Mouse (Mus musculus): ENCODE measurements around the gene Tnnc1. TPM values are rescaled to one million over a fixed set of nuclear protein-coding genes. Genes with fewer than 3 reads are reported as not detected.
A peak's percentile ranks its signal among the peaks of the same experiment; 100 is the strongest.

Tnnc1 gene
- total RNA-seq, 2 experiments from 2014 or later, result 5,748 to 6,764 TPM

DNA sequence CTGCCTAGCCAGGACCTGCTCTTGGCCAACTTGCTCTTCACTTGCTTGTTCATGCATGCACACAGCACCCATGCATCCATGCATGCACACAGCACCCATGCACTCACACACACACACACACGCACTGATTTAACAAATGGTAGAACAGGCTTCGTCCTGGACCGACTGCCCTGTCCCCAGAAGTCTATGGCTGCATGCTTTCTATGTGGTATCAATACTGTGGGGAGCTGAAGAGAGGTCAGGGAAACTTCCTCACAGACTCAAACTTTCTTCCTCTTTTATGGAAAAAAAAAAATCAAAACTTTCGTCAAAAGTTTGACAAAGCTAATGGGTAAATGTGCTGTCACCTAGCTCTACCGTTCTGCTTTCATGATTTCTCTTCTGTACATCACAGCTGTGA, 24.6 kb upstream of the Tnnc1 start:
- no peak for DNase-seq

DNA sequence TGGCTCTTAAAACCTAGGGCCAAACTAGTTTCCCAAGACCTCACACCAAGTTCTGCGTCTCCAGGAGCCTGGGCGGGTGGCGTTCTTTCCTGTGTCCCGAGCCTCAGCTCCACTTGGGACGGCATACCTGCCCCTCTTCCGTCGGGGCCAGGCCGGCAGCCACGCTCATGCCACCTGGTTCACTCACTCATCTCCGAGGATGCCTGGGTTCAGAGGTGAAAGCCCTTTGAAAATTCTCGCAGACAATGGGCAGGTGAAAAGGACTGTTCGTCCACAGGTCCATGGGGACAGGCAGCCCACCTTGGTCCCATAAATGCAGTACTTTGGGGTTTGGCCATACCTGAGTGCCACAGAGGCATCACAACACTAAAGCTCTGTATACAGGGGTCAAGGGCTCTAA, 23.9 kb upstream of the Tnnc1 start:
- no peak for DNase-seq

DNA sequence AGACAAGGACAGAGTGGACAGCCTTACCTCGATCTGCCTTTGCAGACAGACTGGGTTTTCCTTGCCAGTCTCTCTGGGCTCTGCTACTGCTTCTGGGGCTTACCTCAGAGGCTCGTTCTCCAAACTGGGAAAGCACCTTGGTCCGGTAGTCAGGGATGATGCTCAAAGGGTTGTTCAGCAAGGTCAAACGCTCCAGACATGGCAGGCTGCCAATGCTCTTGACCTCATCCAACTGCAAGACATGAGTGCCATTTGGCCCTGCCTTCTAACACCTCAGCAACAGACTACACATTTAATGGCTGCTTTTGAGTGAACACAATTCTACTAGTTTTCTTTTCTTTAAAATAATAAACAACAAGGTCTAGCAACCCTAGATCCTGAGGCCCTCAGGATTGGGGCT, 21.5 kb upstream of the Tnnc1 start:
- DNase-seq, result peak in 1 of 2 experiments; percentile 71

DNA sequence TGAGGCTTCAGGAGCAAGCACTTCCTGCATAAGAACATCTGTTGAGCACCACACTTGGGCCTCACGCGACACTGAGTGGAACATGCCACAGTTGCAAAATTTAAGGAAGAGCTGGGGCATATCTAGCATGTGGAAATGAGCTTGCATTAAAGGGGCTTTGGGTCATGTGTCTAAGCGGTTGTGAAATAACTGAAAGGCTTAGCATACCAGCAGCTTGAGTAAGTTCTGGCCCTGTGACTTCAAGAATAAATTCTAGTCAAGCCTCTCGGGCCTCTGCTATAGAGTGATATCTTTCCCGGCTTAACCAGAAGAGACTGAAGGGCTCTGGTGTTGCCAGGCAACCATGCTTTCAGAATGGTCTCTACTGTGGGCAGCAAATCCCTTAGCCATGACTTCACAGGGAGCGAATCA, 19.3 kb upstream of the Tnnc1 start:
- peak in 1 of 2 experiments; percentile 77 for DNase-seq

DNA sequence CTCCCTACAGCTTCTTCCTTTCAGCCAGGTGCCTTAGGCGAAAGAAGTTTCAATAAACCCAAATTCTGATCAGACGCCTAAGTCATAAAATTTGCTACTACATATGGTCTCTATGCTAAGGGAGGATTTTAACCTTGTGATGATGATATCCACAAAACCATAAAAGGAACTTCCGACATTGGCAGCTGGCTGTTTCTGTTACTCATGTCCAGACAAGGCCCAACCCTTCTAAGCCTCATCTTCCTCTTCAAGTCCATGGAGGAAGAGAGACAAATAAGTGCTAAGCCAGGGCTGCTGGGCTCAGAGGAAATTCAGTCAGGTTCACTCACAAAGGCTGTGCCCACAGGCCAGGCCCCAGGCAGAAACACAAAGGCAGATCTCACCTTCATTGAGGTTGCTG, 18.8 kb upstream of the Tnnc1 start:
- no peak for DNase-seq

DNA sequence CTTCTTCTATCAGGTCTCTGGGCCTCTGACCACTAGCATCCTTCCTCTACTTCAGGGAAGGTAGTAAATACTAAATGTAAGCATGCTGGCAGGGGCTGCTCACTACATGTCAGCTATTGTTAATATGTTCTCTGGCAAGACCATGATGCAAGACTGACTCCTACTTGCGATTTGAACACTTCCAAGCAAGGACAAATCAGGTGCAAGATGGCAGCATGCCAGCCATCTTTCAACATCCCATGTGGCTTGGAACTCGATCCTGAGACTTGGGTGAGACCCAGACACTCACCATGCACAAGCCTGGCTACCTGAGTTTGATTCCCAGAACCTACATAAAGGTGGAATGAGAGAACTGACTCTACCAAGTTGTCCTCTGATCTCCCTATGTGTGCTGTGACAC, 16.2 kb upstream of the Tnnc1 start:
- DNase-seq, result no peak

DNA sequence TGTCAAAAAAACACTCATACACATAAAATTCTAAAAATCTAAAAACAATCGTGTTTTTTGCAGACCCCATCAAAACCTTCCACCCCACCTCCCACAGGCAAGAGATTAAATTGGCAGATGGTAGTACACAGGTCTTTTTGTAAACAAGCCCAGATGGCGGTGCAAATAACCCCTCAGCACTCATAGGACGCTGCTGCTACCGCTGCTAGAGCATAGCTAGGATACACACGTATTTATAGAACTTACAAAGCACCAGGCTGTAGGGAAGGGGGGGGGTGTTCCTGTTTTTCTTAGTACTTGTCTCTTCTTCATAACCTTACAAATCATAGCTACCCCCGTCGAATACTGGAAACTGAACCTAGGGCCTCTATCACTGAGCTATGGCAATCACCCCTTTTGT, 14.3 kb upstream of the Tnnc1 start:
- no peak for DNase-seq

DNA sequence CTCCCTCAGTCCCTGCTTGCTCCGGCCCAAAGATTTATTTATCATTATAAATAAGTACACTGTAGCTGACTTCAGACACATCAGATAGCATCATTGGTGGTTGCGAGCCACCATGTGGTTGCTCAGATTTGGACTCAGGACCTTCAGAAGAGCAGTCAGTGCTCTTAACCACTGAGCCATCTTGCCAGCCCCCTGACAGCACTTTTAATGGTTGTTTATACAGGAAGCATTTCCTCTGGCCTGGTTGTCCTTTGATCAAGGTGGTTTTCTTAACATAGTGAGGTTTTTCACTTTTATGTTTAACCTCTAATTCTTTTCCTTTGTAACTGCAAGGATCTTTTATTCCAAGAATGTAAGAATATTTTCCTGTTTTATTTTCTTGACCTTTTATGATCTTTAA, 13.7 kb upstream of the Tnnc1 start:
- DNase-seq, result no peak

DNA sequence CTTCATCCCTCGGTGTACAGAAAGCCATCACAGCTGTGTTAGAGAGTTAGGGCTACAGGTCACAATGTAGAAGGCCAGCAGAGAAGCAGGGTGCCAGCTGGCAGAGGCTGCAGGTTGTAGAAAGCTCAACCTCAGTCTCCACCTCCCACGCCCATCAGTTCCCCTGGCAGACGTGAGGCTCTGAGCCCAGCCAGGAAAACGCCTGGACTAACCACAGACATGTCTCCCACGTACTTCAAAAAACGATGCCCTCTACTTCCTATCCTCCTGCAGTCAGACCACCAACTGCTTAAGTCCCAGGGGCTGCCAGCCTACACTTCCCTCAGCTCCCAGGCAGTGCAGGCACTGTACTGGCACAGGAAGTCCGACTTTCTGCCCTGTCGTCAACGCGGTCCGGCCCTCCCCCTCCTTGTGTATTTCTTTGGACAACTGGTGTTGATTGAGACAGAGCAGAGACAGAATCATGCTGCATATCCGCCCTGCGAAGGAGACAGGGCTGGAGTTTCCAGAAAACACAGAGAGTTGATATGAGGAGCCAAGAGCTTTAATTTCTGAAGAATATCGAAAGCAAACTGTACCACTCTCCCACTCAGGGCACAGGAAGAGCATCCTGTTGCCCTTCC, 13.1 kb upstream of the Tnnc1 start:
- DNase-seq, result peak; percentile 91 to 95

DNA sequence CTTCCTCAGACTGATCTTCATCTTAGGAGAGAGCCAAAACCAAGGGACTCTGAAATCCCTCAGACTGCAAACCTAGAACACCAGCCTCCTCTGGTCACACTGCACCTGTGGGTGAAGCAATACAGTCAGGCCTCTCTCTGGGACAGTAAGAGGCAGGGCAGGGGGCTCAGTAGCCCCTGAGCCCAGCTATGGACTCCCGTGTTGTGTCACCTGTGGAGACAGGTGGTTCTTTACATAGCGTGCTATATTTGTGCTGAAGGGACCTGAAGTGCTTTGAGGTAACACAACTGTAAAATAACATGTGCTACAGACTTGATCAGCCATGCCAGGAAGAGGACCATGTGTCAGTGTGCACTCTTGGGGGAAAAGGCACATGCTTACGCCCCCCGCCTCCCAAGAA, 12.6 kb upstream of the Tnnc1 start:
- no peak for DNase-seq

DNA sequence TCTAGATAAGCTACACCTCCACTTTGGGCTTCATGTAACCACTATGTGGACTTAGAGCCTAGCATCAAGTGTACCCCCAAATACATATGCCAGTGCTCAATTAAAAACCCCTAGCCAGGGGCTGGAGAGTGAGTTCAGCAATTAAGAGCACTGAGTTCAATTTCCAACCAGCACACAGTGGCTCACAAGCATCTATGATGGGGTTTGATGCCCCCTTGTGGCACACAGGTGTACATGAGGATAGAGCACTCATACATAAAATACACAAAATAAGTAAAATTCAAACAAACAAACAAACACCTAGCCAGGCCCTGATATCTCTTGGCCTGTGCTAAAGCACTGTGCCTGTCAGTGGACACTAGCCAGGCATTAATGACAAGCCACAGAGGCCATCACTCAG, 12.1 kb upstream of the Tnnc1 start:
- DNase-seq, result no peak

DNA sequence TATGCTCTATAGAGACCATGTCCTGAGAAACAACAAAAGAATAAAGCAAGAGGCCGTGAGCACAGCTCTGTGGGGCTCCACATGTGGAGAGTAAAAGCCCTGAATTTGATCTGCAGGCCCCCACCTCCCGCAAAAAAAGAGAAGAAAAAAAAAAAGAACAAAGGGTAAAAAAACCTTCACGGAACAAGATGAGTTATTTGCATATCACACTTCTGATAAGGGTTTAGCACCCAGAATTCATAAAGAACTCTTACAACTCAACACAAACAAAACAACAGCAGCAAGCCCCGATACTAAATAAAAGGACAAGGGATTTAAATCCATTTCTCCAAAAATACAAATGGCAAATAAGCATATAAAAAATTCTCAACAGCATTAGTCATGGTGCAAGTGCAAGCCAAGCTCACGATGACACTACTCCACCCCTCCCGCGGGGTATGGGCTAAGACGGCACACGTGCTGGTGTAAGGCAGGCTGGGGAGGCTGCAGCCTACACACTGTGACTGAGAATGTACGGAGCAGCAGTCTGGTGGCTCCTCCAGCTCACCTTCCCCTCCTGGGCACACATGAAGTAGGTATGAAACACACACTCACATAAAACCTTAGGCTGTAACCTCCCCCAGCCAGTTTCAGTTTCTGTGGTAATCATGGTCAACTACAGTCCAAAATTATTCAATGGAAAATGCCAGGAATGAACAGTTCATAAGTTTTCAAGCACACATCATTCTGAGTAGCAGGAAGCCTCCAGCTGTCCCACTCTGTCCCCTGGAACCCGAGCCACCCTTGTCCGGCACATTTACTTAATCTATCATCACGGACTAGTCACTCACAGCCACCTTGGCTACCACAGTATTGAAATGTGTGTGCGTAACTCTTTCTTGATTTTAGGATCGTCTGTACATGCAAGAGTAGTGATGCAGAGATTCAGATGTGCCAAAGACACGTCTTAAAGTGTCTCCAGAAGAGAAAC, 10.3 kb upstream of the Tnnc1 start:
- DNase-seq, result peak; percentile 68 to 70

DNA sequence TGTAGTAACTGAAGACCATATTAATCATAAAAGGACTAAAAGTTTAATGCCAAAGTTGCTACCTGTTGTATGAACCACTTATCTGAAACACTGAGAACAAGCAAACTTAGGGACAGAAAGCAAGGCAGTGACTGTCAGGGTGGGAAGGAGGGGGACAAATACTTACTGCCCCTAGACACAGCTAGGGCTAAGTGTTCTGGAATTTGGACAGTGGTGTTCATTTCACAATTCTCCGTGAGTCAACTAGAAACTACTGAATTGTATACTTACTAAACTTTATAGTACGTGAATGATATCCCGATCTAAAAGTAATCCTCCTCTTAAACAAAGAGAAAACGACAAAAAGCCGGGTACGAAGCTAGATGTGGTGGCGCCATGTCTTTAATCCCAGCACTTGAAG, 8.5 kb upstream of the Tnnc1 start:
- no peak for DNase-seq

DNA sequence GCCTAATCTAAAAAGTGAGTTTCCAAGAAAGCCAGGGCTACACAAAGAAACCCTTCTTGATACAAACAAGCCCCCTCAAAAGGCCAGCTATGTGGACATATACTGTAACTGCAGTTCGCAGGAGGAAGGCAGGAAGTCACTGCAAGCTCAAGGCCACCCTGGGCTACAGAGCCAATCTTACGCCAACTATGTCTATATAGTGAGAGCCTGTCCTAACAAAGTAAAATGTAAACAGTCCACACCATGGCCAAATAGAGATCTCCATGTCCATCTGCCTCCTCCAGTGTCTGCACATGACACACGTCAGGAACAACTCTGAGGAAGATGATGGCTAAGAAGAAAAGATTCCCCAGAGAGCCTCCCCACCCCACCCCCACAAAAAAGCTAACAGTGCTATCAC, 8.1 kb upstream of the Tnnc1 start:
- no peak for DNase-seq

DNA sequence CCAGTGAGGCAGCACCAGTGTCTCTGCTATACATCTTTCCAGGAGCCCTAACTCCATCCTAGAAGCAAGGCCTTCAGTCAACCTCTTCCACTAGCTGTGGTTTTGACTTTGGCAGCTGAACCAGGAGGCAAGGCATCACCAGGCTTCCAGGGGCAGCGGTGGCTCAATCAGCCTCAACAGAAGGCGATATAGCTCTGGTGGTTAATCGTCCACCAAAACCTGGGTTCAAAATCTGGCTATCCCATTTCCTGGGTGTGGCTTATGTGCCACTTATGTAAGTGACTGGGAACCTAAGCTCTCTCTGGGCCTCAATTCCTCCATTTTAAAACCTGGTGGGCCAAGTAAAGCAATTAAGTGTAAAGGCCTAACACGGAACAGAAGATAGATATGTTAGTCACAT, 3.3 kb upstream of the Tnnc1 start:
- no peak for DNase-seq

DNA sequence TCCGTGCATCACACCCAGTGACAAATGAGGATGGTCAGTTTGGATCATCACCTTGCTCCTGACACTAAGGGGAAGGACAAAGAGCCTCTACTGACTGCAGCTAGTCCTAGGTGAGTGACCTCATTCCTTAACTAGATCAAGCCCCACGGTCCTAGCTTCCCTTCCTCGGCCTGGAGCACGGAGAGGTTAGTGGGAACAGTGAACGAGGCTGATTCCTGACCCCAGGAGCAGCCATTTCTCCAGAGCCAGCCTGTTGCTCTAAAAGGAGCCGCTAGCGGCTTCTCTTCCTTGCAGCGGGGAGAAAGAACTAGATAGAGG, 2.9 kb upstream of the Tnnc1 start:
- no peak for DNase-seq

DNA sequence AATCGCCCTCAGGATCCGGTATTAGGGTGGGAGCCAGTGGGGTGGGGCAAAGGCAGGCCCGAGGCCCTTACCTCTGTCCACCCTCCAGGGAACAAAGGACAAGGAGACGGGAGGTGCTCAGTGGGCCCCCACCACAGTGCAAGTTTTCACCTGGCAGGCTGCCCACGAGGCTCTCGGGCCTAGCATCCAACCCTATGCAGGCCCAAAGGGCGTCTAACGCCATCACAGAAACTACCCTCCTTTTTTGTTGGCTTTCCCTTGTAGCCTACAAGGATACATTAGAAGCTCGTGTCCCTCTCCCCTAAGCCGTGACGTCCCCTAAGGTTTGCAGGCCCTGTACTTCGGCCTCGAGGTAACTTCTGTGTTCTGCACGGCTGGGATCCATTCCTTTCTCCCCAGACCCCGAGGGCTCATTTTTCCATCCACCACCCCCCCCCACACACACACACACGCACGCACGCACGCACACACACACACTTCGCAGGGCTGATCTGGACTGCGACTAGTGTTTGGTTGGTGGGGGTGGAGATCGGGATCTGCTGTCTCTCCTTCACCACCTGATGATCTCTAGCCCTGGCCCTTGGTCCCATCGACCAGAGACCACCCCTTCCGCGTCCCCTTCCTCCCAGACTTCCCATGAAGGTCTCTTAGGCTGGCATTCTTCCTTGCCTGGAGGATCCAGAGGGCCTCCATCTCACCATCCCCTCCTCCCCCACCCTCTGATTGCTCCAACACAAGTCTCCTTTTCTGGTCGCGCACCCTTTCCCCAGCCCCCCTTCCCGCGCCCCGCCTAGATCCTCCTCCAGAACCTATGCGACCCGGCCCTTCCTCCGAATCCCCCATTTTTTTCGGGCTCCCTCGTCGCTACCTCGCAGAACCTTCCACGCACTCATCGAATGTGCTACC, 2.3 kb upstream of the Tnnc1 start:
- peak; percentile 61 to 75 for DNase-seq

DNA sequence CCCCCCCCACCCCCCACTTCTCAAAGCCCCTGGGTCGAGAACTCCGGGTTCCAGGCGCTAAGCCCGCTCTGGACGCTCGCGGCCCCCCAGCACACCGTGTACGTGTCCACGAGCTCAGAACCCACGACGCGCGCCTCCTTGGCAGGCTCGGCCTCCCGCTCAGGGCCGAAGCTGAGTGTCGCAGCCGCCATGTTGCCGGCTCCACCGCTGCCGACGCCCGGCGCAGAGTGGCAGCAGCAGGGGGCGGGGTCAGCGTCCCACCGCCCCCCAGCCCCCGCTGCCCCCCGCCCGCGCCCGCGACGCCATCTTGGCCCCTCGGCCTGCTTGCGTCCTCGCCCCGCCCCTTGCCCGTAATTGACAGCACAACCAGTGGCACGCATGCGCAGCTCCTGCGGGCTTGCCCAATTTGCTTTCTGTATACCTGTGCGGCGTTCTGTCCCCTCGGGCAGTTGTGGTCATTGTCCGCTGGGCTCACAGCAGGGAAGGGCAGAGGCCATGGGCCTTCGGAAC, 1.6 kb upstream of the Tnnc1 start:
- DNase-seq, result peak; percentile 96 to 98

DNA sequence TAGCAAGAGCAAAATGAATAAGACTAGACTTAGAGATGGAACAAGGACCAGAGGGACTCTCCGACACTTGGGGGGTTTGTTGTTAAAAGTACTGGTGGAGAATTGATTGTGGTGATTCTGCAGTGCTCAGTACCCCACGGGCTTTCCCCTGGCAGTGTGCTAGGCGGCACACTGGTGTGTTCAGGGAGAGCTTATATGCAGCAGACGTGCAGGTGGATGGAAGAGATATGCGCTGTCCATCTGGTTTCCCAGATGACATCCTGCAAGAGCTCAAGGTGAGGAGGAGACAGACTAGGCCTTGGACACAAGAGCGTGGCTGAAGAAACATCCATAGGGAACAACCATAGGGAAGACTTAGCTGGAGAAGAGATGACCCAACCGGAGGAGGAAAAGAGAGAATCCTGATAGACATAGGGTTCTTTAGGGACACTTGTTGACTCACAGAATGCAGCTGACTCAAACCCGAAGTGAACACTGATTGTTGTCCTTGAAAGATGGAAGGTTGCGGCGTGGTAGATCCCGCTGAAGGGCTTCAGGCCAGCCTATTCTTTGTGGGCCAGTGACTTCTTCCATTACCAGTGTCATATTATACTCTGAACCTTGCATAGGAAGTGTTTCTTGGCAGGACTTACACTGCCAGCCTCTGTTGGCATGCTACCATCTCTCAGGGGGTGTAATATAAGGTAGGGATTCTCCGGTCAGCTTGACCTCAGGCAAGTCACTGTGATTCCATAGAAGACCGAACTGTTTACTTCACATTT, 862 bp upstream of the Tnnc1 start:
- DNase-seq, result peak in 1 of 2 experiments; percentile 46

DNA sequence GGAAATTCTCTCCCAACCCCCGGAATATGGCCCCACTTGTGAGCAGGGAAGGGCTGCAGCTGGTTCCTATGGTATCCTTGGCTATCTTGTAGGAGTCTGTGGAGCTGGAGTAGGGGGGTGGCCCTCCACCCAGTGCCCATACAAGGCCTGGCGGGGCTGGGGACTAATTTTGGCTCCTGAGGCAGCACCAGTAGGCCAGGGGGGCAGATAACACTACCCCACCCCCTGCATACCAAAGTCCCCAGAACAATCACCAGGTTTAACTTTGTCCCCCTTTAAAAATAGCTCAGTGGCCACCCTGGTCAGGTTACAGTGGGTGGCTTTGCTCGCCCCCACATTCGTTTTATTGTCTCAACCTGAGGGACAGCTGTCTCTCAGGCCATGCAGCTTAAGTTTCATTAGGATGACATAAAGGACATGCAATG, 1.0 kb downstream of the Tnnc1 start:
- DNase-seq, result peak; percentile 69 to 83

DNA sequence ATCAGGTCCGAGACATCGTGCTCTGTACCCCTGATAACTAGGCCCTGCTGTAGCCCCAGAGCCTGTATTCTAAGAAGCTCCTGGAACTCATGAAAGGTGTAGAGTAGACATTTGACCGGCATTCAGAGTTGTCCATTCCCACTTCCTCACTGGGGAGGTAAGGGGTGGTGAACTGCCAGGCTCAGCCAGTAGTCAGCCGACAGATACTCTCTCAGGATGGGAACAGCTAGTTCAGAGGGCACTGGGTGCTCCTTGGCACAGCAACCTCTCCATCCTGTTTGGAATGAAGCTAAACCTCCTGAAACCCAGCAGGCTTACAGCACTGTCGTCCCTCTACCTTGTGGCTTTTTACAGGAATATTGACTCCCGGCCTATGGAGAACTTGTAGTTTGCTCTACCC, 3.7 kb downstream of the Tnnc1 start:
- no peak for DNase-seq

DNA sequence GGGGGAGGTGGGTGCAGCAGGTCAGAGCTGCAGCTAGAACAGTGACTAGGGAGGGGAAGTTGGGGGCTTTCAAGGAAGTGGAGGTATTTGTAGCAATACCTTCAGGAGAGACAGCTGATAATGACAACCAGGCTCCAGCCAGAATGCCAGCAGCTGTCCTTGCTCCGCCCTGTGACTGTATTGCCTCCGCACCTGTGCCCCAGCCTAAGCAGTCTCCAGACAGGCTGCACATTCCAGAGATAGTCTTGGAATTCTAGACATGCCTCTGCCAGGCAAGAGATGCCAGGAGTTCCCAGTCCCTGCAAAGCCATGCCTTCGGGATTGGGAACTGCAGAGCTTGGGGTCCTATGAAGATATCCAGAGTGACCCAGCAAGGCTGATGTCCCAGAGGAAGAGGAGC, 4.4 kb downstream of the Tnnc1 start:
- no peak for DNase-seq
